Mouse (Mus musculus) embryonic stem cell, embryonic (primary cell): ENCODE measurements at regions not wholly inside any gene's neighbourhood (a gene's known extent, or its start where the extent isn't known, plus 50 kb on each side); places are given as distances from the start of the nearest gene placed in this dataset.

Source experiments
- CTCF ChIA-PET, 4 experiments: fragments of 300-600 bp in 2 of 4; fragments of 350-600 bp in 2 of 4; sonication (Branson Sonifier 250); formaldehyde crosslinking; loops; one replicate each; lab custom pipeline; 2022; ENCODE audit warnings: inconsistent platforms in 2 of 4; lab: Charles Lee
- POLR2A ChIA-PET, 4 experiments: fragments of 300-600 bp in 2 of 4; fragments of 350-600 bp in 2 of 4; sonication (Branson Sonifier 250); formaldehyde crosslinking; loops; one replicate each; lab custom pipeline; 2022; ENCODE audit warnings: antibody characterized with exemption in 4 of 4, inconsistent platforms in 1 of 4; lab: Charles Lee

DNA sequence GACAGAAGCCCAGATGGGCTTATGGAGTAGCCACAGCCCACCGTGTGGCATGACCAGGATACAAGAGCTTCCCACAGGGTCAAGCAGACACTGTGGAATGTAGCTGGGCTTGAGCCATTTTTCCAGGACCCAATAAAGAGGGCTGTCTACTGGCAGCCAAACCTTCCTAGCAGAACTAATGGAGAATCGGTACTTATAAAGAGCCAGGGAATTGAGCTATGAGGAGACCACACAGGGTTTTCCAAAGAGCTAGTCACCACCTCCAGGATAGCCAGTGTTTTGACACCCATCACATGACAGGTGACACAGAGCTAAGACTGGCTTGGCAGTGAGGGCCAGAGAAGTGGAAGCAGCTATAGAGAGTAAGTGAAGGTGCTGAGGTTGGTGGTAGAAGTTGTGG is 149.9 kb downstream of the Map2k4 start:
- CTCF ChIA-PET, result no interaction called here

DNA sequence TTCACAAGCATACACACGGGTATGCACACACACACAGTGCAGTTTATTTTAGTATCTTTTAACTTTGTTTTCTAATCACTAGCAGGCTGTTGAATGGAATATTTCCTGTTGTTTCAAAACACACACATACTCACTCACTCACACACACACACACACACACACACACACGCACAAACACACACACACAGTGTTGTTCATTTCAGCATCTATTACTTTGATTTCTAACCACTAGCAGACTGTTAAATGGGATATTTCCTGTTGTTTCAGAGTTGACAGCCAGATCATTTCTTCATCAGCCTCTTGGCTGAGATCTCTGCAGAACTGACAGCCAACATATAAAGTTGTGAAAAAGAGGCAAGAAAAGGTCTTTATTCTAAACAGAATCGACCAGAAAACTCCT is 150.9 kb downstream of the Map2k4 start:
- POLR2A ChIA-PET, result interaction anchor here in 1 of 4 experiments (1.1 kb wide), 1 partner anchor 12 kb away, joined by 3 read pairs; no protein-coding TSS in a partner anchor
- CTCF ChIA-PET, result no interaction called here

More for the DNA sequence above, 149.9 kb downstream of the Map2k4 start:
- POLR2A ChIA-PET, result interaction anchor here in 1 of 4 experiments (1.1 kb wide), 1 partner anchor 11 kb away, joined by 3 read pairs; no protein-coding TSS in a partner anchor

DNA sequence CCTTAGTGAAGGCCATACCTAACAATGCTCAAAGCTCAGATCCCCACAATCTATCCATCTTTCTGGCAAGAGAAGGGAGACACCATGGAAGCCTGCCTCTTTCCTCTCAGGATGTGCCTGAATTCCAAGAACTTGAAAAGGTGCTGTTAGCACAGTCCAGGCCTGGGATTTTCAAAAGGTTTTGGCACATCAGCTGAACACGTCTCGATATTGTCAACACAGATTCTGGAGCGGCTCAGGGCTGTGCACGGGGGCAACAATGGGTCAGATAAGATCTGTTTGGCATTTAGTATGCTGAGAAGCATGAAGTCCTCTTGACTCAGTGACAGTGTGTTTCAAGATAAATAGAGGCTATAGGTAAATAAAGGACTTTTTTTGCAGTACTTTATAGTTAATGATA is 152.8 kb downstream of the Map2k4 start:
- CTCF ChIA-PET, result no interaction called here
- POLR2A ChIA-PET, result no interaction called here

DNA sequence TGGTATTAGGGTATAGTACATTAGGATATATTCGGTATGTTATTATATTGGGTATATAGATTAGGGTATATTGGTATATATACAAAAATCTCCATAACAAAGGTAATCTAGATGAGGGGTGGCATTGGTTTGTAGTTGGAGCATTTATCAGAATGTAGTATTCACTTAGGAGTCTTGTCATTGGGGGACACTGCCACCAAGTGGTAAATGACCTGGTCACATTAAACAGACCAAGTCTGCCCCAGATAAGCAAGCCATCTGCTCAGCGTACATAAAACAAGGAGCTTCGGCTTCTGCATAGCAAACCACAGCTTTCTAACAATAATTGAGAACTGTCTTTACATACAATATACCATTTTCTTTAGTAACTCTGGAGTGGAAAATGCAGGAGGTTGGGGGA is 156.9 kb downstream of the Map2k4 start:
- CTCF ChIA-PET, result interaction anchor here in 1 of 4 experiments (0.6 kb wide), 1 partner anchor 733 kb away, joined by 4 read pairs; no protein-coding TSS in a partner anchor
- POLR2A ChIA-PET, result no interaction called here

DNA sequence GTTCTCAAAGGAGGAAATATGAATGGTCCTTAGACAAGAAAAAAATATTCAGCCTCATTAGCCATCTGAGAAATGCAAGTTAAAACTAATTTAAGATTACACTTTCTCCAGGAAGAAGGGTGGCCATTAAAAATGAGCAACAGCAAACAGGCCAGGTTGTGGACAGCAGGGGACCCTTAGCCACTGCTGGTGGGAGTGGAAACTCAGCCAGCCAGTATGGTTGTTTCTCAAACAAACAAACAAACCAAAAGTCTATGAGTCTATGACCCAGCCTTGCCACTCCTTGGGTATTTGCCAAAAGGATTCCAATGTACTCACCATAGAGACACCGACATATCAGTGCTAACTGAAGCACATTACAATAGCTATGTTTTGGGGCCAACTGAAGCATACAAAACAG is 157.7 kb downstream of the Map2k4 start:
- ChIA-PET CTCF (no interaction called here), POLR2A (no interaction called here)

DNA sequence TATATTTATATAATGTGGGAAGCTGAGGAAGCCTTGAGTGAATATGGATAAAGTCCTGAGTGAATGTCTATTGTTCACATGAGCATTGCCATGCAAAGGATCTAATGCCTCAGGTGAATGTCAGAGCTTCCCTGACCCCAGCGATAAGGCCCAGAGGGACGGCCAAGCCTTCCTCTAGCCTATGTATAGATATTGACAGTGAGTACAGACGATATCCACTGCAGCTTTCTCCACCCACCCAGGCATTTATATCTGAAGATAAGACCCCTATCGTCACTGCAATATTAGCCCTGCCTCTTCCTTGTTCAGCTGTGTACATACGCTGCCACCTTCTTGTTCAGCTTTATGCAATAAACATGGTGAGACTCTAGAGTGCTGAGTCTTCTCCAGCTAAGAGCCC is 158.8 kb downstream of the Map2k4 start:
- POLR2A ChIA-PET, result interaction anchor here in 1 of 4 experiments (0.6 kb wide), 1 partner anchor 20 kb away, joined by 3 read pairs; no protein-coding TSS in a partner anchor
- CTCF ChIA-PET, result interaction anchor here in 1 of 4 experiments (0.6 kb wide), 1 partner anchor 361 kb away, joined by 3 read pairs; no protein-coding TSS in a partner anchor

DNA sequence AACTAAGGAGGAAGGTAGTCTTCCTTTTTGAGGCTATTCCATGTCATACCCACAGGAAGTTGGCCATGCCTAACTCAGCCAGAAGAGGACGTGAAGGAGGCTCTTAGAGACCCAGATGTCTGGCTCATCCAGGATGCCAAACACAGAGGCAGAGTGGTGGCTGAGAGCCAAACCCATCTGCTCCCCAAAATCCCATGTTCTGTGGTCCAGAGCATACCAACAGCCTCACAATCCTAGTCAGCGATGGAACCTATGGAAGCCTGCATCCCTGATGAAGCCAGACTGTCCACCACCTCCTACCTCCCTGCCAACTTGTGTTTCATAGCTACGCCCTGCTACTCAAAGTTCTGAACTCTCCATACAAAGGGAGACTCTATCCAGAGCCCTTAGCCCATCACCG is 169.1 kb downstream of the Map2k4 start:
- ChIA-PET CTCF (no interaction called here), POLR2A (no interaction called here)

DNA sequence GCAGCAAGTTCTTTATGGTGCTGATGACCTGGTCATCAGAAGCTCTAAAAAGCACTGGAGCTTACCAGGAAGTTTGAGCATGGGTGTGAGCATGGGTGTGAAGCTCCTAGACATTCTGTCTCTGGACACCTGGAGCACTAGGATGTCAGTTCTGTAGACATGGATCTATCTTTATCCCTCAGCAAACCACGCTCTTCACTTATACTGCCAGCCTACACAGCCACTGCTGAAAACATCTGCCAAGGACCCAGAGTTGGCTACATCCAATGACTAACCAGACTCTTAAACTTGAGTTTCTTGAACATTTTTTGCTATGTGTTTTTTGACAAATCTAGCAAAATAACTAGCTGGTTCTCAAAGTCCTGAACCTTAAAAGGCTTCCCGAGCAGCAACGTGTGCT is 177.6 kb downstream of the Map2k4 start:
- CTCF ChIA-PET, result no interaction called here
- POLR2A ChIA-PET, result interaction anchor here in 1 of 4 experiments (0.6 kb wide), 1 partner anchor 50 kb away, joined by 6 read pairs; no protein-coding TSS in a partner anchor

DNA sequence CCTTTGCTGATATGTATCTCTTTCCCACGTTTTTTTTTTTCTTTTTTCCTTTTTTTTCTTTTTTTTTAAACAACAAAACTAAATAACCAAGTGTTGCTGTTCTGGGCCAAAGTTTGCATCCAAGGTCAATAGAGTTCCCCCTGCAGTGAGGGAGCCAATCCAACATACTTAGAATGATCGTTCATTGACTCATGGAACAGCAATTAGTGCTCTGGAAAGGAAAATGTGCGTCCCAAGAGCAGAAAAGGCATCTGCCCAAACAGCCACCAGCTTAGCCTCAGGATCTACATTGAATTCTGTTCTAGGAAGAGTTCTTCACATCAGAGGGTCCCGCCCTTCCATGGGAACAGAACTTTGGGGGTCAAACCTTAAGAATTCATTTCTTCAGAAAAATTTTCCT is 179.0 kb downstream of the Map2k4 start:
- ChIA-PET CTCF (no interaction called here), POLR2A (no interaction called here)

DNA sequence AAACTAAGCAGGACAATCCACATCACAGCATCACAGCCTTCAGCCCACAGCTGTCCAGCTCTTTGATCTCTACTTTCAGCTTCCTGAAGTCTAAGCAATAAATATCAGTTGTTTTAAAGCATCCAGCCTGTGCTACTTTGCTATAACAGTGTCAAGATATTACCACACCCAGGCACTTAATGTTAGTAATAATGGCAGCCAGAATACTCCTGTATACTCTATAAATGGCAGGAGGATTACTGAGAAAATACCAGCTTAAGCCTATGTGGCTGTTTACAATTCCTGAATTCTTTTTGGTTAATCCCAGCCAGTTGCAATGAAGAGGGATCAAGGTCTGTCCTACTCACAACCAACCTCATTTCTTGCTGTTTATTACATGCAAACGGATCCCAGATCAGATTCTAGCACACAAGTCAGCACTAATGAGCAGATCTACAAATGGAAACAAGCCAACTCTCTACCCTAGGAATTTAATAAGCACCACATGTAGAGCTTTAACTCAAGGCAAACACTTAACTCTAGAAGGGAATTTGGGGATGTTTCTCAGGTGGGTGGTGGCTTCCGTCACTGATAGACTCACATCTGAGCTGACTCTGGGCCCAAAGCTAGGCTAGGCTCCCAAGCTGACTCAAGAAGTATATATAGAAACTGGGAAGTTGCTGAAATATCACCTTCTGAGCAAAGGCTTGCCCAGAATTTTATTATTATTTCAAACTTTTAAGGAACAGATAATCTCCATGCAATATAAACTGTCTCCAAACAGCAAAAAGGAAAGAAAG is 190.6 kb downstream of the Map2k4 start:
- ChIA-PET CTCF (no interaction called here), POLR2A (no interaction called here)

DNA sequence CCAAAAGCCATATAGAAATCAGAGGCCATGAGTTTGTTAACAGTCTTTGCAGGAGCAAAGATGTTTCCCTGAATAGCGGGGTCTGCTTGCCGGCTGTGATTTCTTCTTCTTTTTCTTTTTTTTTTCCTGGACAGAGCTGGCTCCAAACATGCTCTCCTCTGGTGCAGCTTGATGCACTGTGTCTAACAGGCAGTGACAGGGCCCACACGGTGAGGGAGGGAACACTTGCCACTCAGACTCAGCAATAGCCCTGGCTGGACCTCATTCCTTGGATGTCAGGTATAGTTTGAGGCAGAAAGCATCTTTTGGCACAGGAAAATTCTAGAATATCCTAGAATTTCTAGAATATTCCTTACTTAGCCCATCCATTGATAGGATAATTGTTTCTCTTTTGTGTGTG is 199.6 kb downstream of the Map2k4 start:
- CTCF ChIA-PET, result interaction anchor here in 1 of 4 experiments (0.6 kb wide), 2 partner anchors 32 to 38 kb away, joined by 3 read pairs; no protein-coding TSS in a partner anchor
- POLR2A ChIA-PET, result interaction anchor here in 1 of 4 experiments (0.5 kb wide), 1 partner anchor 348 kb away, joined by 3 read pairs; no protein-coding TSS in a partner anchor

DNA sequence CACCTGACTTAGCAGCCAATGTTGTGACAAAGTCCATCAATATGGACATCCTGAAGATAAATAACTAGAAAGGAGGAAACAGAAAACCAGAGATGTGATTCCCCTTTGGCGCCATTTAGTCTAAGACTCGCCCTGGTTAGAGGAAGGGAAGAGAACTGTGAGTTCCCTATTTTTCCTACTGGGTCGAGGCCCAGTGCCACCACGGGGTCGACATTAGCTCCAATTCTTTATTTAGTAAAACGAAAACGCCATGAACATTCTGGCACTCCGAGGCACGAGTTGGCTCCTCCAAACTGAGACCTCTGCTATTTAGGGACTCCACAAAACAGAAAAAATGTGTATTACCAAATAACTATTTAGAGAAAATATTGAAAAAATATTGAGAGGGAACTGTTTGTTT is 220.3 kb downstream of the Map2k4 start:
- CTCF ChIA-PET, result no interaction called here
- POLR2A ChIA-PET, result no interaction called here

DNA sequence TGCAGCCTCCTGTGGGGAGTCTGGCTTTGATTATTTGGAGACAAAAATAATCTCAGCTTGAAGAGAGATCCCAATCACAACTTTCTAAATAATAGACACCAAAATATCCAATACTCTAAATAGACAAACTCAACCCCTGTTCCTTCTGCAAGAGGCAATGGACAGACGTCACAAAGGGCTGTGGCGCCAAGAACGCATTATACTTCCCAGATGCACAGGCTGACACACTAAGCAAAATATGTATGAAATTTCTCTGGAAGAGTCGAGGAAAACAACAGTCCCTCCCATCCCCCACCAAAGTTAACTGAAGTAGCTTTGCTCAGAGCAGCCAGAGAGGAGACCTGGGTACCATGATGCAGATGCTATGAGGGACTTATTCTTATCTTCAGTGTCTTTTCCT is 229.9 kb downstream of the Map2k4 start:
- ChIA-PET CTCF (no interaction called here), POLR2A (no interaction called here)

DNA sequence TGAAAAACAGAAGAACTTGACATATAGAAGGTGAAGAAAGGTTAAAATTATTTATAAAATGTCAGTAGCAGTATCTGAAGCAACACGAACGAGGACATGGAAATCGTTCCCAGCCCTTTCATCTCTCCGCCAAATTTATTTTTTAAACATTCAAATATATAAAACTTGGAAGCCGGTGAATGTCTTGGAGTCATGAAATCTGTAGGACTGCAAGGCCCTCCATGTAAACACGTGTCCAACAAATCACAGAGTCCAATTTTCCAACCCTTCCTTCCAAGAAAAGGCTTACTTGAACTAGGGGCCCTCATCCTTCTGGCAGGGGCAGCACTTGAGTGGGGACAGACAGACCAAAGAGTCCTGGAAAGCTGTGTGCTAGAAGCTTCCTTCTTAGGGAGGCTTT is 237.0 kb downstream of the Map2k4 start:
- ChIA-PET CTCF (interaction anchor here in 1 of 4 experiments (0.6 kb wide), 1 partner anchor 37 kb away, joined by 3 read pairs; no protein-coding TSS in a partner anchor), POLR2A (no interaction called here)

DNA sequence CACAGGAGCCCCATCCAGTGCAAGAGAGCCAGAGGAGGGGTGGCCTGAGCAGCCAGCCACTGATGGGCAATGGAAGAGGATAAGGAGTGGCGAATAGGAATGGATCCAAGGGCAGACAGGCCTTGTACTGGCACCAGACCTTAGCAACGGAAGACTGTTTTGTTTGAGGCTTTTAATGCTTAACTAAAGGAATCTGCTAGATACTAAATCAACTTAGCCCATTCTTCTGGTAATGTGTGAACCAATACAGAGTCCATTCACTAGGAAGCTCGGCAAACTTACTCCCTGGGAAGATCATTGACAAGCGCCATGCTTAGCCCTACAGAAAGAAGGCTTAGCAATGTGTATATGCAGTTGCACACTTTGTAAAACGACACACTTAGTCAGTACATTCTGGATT is 243.8 kb downstream of the Map2k4 start:
- ChIA-PET CTCF (no interaction called here), POLR2A (no interaction called here)

DNA sequence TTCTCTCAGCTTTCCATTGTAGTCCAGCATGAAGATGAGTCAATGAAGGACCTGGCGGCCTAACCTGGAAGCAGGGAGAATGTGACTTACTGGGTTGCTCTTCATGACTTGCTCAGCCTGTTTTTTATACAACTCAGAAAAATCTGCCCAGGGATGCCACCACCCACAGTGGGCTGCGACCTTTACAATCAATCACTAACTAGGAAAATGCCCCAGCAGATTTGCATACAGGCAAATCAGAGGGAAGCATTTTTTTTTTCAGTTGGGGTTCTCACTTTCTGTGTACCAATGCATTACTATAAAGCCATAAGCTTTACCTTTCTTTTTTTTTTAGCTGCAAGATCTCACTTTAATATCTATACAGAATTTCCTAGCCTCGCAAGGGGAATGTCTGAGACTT is 244.5 kb downstream of the Map2k4 start:
- CTCF ChIA-PET, result no interaction called here
- POLR2A ChIA-PET, result no interaction called here

DNA sequence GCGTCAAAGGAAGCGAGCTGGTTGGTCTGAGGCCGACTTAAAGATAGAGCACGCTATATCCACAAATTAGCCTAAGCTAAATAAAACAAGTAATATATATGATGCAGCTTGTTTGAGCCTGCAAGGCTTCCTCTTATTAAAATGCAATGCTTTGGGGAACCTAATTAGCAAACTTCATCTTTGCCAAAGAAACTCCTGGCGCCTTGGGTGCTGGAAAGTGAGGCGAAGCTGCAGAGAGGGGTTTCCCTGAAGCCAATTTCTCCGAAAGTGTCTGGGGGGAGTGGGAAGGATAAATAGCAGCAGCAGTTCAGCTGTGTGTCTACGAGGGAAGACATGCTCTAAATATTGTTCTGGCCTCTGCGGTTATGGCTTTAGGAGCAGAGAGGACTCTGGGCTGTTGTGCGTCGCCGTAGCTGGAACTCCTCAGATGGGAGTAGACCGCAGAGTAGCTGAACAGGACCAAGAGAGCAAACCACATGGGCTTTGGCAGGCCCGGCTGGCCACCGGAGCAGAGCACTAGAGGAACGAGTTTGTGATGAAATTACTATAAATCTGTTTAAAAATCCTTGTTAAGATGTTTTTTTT is 251.0 kb downstream of the Map2k4 start:
- ChIA-PET CTCF (no interaction called here), POLR2A (interaction anchor here in 1 of 4 experiments (0.6 kb wide), 1 partner anchor 74 kb away, joined by 3 read pairs; no protein-coding TSS in a partner anchor)

DNA sequence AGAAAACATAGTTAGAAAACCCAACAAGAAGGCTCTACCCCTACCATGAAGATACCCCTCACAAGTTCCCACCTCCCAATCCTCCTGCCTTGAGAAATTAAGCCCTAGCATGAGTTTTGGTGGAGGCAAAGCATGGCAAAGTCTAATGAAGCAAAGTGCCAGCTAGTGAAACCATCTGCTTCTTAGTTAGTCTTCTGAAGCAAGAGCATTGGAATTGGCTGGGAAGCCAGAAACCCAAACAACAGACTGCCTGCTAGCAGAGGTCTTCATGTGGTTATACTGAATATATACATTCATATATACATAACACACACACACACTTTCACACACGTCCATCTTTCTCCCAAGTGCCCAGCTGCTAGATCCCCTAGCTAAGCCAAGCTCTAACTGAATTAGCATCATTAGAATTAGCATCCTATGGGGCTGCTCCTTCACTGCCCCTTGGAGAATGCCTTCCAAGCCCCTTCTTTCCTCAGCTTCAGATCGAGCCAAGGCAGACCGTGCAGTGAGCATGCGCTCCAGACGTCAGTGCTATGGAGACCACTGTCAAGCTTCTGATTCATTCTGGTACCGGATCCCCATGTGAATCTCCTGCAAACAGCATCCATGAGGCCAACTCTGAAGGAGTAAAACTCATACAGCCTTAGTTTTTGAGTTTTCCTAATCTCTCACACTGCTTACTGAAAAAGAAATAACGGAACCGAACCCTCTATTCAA is 252.2 kb downstream of the Map2k4 start:
- POLR2A ChIA-PET, result interaction anchor here in 1 of 4 experiments (0.6 kb wide), 1 partner anchor 424 kb away, joined by 3 read pairs; no protein-coding TSS in a partner anchor
- CTCF ChIA-PET, result no interaction called here

DNA sequence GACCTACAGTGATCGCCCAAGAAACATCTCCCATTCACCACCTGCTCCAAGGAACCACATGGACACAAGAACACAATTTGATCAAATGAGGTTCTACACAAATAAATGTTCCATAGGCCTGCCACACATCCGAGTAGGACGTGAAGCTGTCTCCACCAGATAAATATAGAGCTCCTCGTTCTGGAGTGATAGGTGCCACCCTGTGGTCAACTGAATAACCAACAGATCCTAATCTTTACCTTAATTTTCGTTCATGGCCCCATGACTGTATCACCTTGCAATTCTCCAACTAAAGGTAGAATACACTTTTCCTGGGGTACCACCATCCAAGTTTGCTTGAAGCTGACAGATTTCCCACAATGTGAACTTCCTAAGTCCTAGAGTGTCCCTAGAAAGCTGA is 257.4 kb downstream of the Map2k4 start:
- ChIA-PET POLR2A (no interaction called here), CTCF (interaction anchor here in 1 of 4 experiments (0.8 kb wide), 1 partner anchor 333 kb away, joined by 4 read pairs; no protein-coding TSS in a partner anchor)
